Mouse (Mus musculus) liver, adult 2 months (tissue): ENCODE results near the gene Deaf1.

Experiments used
- CTCF ChIP-seq: fragments of 200-500 bp; IDR thresholded peaks from 2 replicates; pipeline ENCODE4 v1.5.1; 2011; ENCODE audit warnings: low read depth, low read length, control low read depth
- POLR2A ChIP-seq: fragments of 200-500 bp; IDR thresholded peaks from 2 replicates; pipeline ENCODE4 v1.6.1; 2011; ENCODE audit warnings: low read length, control low read depth; ENCODE audit not compliant: insufficient read depth; ENCODE audit errors: extremely low read depth

DNA sequence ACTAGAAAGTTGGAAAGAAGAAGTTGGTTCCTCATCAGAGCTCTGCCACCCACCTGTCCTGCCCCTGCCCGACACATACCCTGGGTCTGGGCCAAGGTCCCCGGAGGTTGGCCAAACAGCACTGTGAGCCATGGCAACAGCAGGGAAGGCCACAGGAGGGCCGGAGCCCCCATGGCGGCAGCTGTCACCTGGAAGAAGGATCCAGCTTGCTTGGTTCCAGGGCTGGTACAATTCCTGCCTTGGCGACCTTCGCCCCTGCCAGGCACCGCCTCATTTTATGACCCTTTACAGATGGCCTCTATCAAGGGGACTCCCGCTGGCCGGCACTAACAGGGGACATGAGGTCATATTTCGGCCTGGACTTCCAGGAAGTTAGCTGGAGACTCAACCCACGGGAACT is 50.9 kb downstream of the Deaf1 start, which contains the start of gene Cdhr5:
- no peak for TF ChIP-seq POLR2A
- TF ChIP-seq CTCF: no peak
